Mouse (Mus musculus): ENCODE measurements around the gene Lix1l. TPM values are rescaled to one million over a fixed set of nuclear protein-coding genes. Genes with fewer than 3 reads are reported as not detected.

Lix1l gene
- polyA plus RNA-seq (2012; rRNA removed): 6.9 and 7.5 TPM in 2 replicates

GRCm38 (mm10) chr3:96600639-96601250 lies at the start of gene Lix1l:
Gene Lix1l, plus strand, starts transcription at chr3:96601149.
- DNase-seq (ENCODE audit: low read depth, low spot score): no peak
- WGBS: 2% methylated on average over 27 of the region's 27 CpGs

GRCm38 (mm10) chr3:96551203-96551602 lies 49.7 kb upstream of the Lix1l start:
- no peak for DNase-seq (ENCODE audit: low read depth, low spot score)
- 2% methylated on average over 8 of the region's 8 CpGs for WGBS

- WGBS: 13% methylated on average over 7 of the region's 7 CpGs
- no peak for DNase-seq (ENCODE audit: low read depth, low spot score)
Measured at GRCm38 (mm10) chr3:96551890-96552289, 49.1 kb upstream of the Lix1l start.

GRCm38 (mm10) chr3:96553601-96554000 lies 47.3 kb upstream of the Lix1l start:
- DNase-seq (ENCODE audit: low read depth, low spot score): no peak
- 50% methylated on average over 6 of the region's 6 CpGs for WGBS

- 46% methylated on average over 6 of the region's 6 CpGs for WGBS
- DNase-seq (ENCODE audit: low read depth, low spot score): no peak
Measured at GRCm38 (mm10) chr3:96554251-96554650, 46.7 kb upstream of the Lix1l start.

- no peak for DNase-seq (ENCODE audit: low read depth, low spot score)
- 9% methylated on average over 12 of the region's 12 CpGs for WGBS
Measured at GRCm38 (mm10) chr3:96555041-96555596, 45.8 kb upstream of the Lix1l start.

- WGBS: 23% methylated on average over 15 of the region's 15 CpGs
- DNase-seq (ENCODE audit: low read depth, low spot score): no peak
Measured at GRCm38 (mm10) chr3:96555999-96556614, 44.8 kb upstream of the Lix1l start.

GRCm38 (mm10) chr3:96556651-96557635 lies 44.0 kb upstream of the Lix1l start:
- no peak for DNase-seq (ENCODE audit: low read depth, low spot score)
- WGBS: 1% methylated on average over 22 of the region's 22 CpGs

GRCm38 (mm10) chr3:96557694-96558093 lies 43.3 kb upstream of the Lix1l start, which contains the start of gene Txnip:
Gene Txnip, plus strand, starts transcription at chr3:96557957.
- no peak for DNase-seq (ENCODE audit: low read depth, low spot score)
- under 1% methylated on average over 26 of the region's 26 CpGs for WGBS

GRCm38 (mm10) chr3:96558159-96558558 lies 42.8 kb upstream of the Lix1l start:
- DNase-seq (ENCODE audit: low read depth, low spot score): no peak
- under 1% methylated on average over 17 of the region's 17 CpGs for WGBS

GRCm38 (mm10) chr3:96558668-96559196 lies 42.2 kb upstream of the Lix1l start:
- WGBS: under 1% methylated on average over 10 of the region's 10 CpGs
- DNase-seq (ENCODE audit: low read depth, low spot score): no peak

GRCm38 (mm10) chr3:96559398-96559910 lies 41.5 kb upstream of the Lix1l start:
- WGBS: 1% methylated on average over 12 of the region's 12 CpGs
- DNase-seq (ENCODE audit: low read depth, low spot score): no peak

- no peak for DNase-seq (ENCODE audit: low read depth, low spot score)
- WGBS: under 1% methylated on average over 23 of the region's 23 CpGs
Measured at GRCm38 (mm10) chr3:96559911-96560850, 40.8 kb upstream of the Lix1l start.

- 5% methylated on average over 9 of the region's 9 CpGs for WGBS
- no peak for DNase-seq (ENCODE audit: low read depth, low spot score)
Measured at GRCm38 (mm10) chr3:96560881-96561668, 39.9 kb upstream of the Lix1l start.

GRCm38 (mm10) chr3:96561946-96562681 lies 38.8 kb upstream of the Lix1l start:
- no peak for DNase-seq (ENCODE audit: low read depth, low spot score)
- 11% methylated on average over 10 of the region's 10 CpGs for WGBS

GRCm38 (mm10) chr3:96563267-96563666 lies 37.7 kb upstream of the Lix1l start:
- no peak for DNase-seq (ENCODE audit: low read depth, low spot score)
- 65% methylated on average over 8 of the region's 8 CpGs for WGBS
